In genomic region chr8:116921005-116921336, GRCm38 (mm10) we compare ENCODE assay signal across 8 mouse cellular contexts. TPM values are rescaled to one million over a fixed set of nuclear protein-coding genes. Genes with fewer than 3 reads are reported as not detected.
DNase-seq lines count a peak whose midpoint lies in the region; ATAC-seq and TF ChIP-seq lines count a peak whose summit lies in the region.

No protein-coding gene starts in this region.

- H3K4me2 ChIP-seq in hindbrain, embryonic 15.5 days, result peak overlapping the region; percentile 83
- peak overlapping the region; percentile 69 for H3K4me2 ChIP-seq in midbrain, embryonic 14.5 days (ENCODE audit: low read length)

- no peaks in the 10 kb centered on the region for H3K9me3 ChIP-seq in hindbrain, embryonic 15.5 days
- H3K9me3 ChIP-seq in midbrain, embryonic 14.5 days (ENCODE audit: control insufficient read depth, low read length), result no peaks in the 10 kb centered on the region

- TF ChIP-seq CTCF in cerebellum, adult 2 months (IDR thresholded peaks at IDR 0.05; ENCODE audit: borderline replicate concordance, insufficient read depth, low read depth, low read length), result no peak
- no peak for TF ChIP-seq CTCF in spleen, adult 2 months (IDR thresholded peaks at IDR 0.05; ENCODE audit: extremely low read depth, insufficient read depth, insufficient read length, insufficient replicate concordance)

- WGBS in cerebellum, adult 2 months, result under 1% methylated on average over 22 of the region's 22 CpGs
- under 1% methylated on average over 22 of the region's 22 CpGs for WGBS in spleen, adult 2 months
- under 1% methylated on average over 22 of the region's 22 CpGs for WGBS in hindbrain, embryonic 15.5 days
- WGBS in midbrain, embryonic 14.5 days, result under 1% methylated on average over 22 of the region's 22 CpGs

- peak overlapping the region; percentile 87 for H3K27ac ChIP-seq in cerebellum, adult 2 months (ENCODE audit: insufficient read depth, low read length)
- H3K27ac ChIP-seq in spleen, adult 2 months (ENCODE audit: insufficient read depth, low read length), result peak overlapping the region; percentile 71
- H3K27ac ChIP-seq in hindbrain, embryonic 15.5 days (replicated peaks), result peak overlapping the region; percentile 85
- H3K27ac ChIP-seq in midbrain, embryonic 14.5 days (replicated peaks; ENCODE audit: low read depth, low read length), result peak overlapping the region; percentile 80

- DNase-seq in cerebellum, adult 2 months, result no peak
- DNase-seq in cerebellum, adult 11 months, result no peak
- DNase-seq in spleen, adult 2 months (ENCODE audit: low read depth in 1 of 2, low spot score in 2 of 2), result no peak
- no peak for DNase-seq in spleen, postnatal 36 days (ENCODE audit: low spot score in 2 of 2)
- no peak for DNase-seq in midbrain, embryonic 14.5 days
- no peak for DNase-seq in T-cell, adult 2 months (ENCODE audit: low spot score)
- no peak for DNase-seq in layer of hippocampus, postnatal 10 days (ENCODE audit: low spot score in 2 of 2)

- no peaks in the 10 kb centered on the region; the same call in 1 of the 2 replicates for H3K36me3 ChIP-seq in spleen, adult 2 months (ENCODE audit: control insufficient read depth, insufficient read depth, low read length)
- no peaks in the 10 kb centered on the region for H3K36me3 ChIP-seq in hindbrain, embryonic 15.5 days
- no peaks in the 10 kb centered on the region for H3K36me3 ChIP-seq in midbrain, embryonic 14.5 days (ENCODE audit: control insufficient read depth, insufficient read depth, low read length)

- ATAC-seq in hindbrain, embryonic 15.5 days (ENCODE audit: low FRiP score, low read depth), result peak; percentile 75
- peak; percentile 69; the same call in 1 of the 2 replicates for ATAC-seq in midbrain, embryonic 14.5 days (ENCODE audit: low FRiP score, low TSS enrichment)

- H3K4me3 ChIP-seq in cerebellum, adult 2 months (replicated peaks; ENCODE audit: insufficient read depth, low read depth, low read length), result peak overlapping the region; percentile 89
- H3K4me3 ChIP-seq in spleen, adult 2 months (ENCODE audit: extremely low read depth, insufficient read depth, insufficient read length), result peak overlapping the region; percentile 97
- H3K4me3 ChIP-seq in hindbrain, embryonic 15.5 days, result peak overlapping the region; percentile 75
- H3K4me3 ChIP-seq in midbrain, embryonic 14.5 days (replicated peaks; ENCODE audit: low read depth, low read length), result peak overlapping the region; percentile 57

- H3K4me1 ChIP-seq in cerebellum, adult 2 months (ENCODE audit: control insufficient read depth, insufficient read depth, low read length), result peaks cover 2% of the 10 kb centered on the region; the same call in 1 of the 2 replicates
- H3K4me1 ChIP-seq in spleen, adult 2 months (ENCODE audit: control insufficient read depth, insufficient read depth, insufficient read length), result no peaks in the 10 kb centered on the region; the same call in 1 of the 2 replicates
- H3K4me1 ChIP-seq in hindbrain, embryonic 15.5 days (replicated peaks), result peaks cover 11% of the 10 kb centered on the region
- 0 out of 2 replicates have a peak, but pooled peaks cover 5% of the 10 kb centered on the region for H3K4me1 ChIP-seq in midbrain, embryonic 14.5 days (ENCODE audit: control insufficient read depth, insufficient read depth, low read length)

- no peak for TF ChIP-seq POLR2A in cerebellum, adult 2 months (IDR thresholded peaks at IDR 0.05; ENCODE audit: borderline replicate concordance, insufficient read depth, low read length)
- no peak for TF ChIP-seq POLR2A in spleen, adult 2 months (IDR thresholded peaks at IDR 0.05; ENCODE audit: low read depth, low read length)

- H3K27me3 ChIP-seq in cerebellum, adult 2 months (ENCODE audit: control insufficient read depth, insufficient read depth, low read length), result no peaks in the 10 kb centered on the region
- no peaks in the 10 kb centered on the region for H3K27me3 ChIP-seq in spleen, adult 2 months (ENCODE audit: control insufficient read depth, insufficient read depth, low read length)
- no peaks in the 10 kb centered on the region for H3K27me3 ChIP-seq in hindbrain, embryonic 15.5 days
- H3K27me3 ChIP-seq in midbrain, embryonic 14.5 days (ENCODE audit: control insufficient read depth, insufficient read depth, low read length), result no peaks in the 10 kb centered on the region

- H3K9ac ChIP-seq in hindbrain, embryonic 15.5 days, result peak overlapping the region; percentile 71
- peak overlapping the region; percentile 55 for H3K9ac ChIP-seq in midbrain, embryonic 14.5 days (replicated peaks; ENCODE audit: low read length)

RNA-seq across cellular contexts. Expression of gene Cmc2, which starts 0.3 kb away (rescaled TPM):
- polyA plus RNA-seq in cerebellum, adult 2 months (2012; rRNA removed), result 23.1 and 28.2 TPM in 2 replicates
- 3.4 TPM in 2 replicates for polyA plus RNA-seq in spleen, adult 2 months (2012; rRNA removed)
- 28.3 and 35.3 TPM in 2 replicates for polyA plus RNA-seq in hindbrain, embryonic 15.5 days (2015; fragmentation: Nextera tagmentation; extraction: Ambion mirVana)
- 26.2 and 30.5 TPM in 2 replicates for polyA plus RNA-seq in midbrain, embryonic 14.5 days (2014; fragmentation: Nextera tagmentation; extraction: Ambion mirVana)
- 10 to 100 TPM; 11.8 to 12.5 TPM for total RNA-seq in layer of hippocampus, postnatal 10 days (2021)

RNA-seq across cellular contexts. Expression of gene Cenpn, which starts 0.6 kb away (rescaled TPM):
- polyA plus RNA-seq in cerebellum, adult 2 months (2012; rRNA removed), result 2.5 TPM in 2 replicates
- 2.2 and 3.0 TPM in 2 replicates for polyA plus RNA-seq in spleen, adult 2 months (2012; rRNA removed)
- 10.1 and 11.1 TPM in 2 replicates for polyA plus RNA-seq in hindbrain, embryonic 15.5 days (2015; fragmentation: Nextera tagmentation; extraction: Ambion mirVana)
- 7.0 and 11.8 TPM in 2 replicates for polyA plus RNA-seq in midbrain, embryonic 14.5 days (2014; fragmentation: Nextera tagmentation; extraction: Ambion mirVana)
- 1 to 10 TPM; 2.3 to 2.6 TPM for total RNA-seq in layer of hippocampus, postnatal 10 days (2021)

RNA-seq across cellular contexts. Expression of gene Atmin, which starts 22.2 kb away (rescaled TPM):
- 38.9 and 39.8 TPM in 2 replicates for polyA plus RNA-seq in cerebellum, adult 2 months (2012; rRNA removed)
- 10.2 and 13.0 TPM in 2 replicates for polyA plus RNA-seq in spleen, adult 2 months (2012; rRNA removed)
- polyA plus RNA-seq in hindbrain, embryonic 15.5 days (2015; fragmentation: Nextera tagmentation; extraction: Ambion mirVana), result 19.3 and 22.7 TPM in 2 replicates
- polyA plus RNA-seq in midbrain, embryonic 14.5 days (2014; fragmentation: Nextera tagmentation; extraction: Ambion mirVana), result 21.2 and 26.3 TPM in 2 replicates
- total RNA-seq in layer of hippocampus, postnatal 10 days (2021), result 10 to 100 TPM; 31.3 to 32.6 TPM

RNA-seq across cellular contexts. Expression of gene 1700030J22Rik, which starts 57.8 kb away (rescaled TPM):
- 2.5 and 2.8 TPM in 2 replicates for polyA plus RNA-seq in cerebellum, adult 2 months (2012; rRNA removed)
- 0.05 and 0.18 TPM in 2 replicates for polyA plus RNA-seq in spleen, adult 2 months (2012; rRNA removed)
- polyA plus RNA-seq in hindbrain, embryonic 15.5 days (2015; fragmentation: Nextera tagmentation; extraction: Ambion mirVana), result 8.1 and 8.5 TPM in 2 replicates
- polyA plus RNA-seq in midbrain, embryonic 14.5 days (2014; fragmentation: Nextera tagmentation; extraction: Ambion mirVana), result 5.6 and 6.3 TPM in 2 replicates
- 10 to 100 TPM; 10.2 TPM for total RNA-seq in layer of hippocampus, postnatal 10 days (2021)
